In the genomic region with DNA sequence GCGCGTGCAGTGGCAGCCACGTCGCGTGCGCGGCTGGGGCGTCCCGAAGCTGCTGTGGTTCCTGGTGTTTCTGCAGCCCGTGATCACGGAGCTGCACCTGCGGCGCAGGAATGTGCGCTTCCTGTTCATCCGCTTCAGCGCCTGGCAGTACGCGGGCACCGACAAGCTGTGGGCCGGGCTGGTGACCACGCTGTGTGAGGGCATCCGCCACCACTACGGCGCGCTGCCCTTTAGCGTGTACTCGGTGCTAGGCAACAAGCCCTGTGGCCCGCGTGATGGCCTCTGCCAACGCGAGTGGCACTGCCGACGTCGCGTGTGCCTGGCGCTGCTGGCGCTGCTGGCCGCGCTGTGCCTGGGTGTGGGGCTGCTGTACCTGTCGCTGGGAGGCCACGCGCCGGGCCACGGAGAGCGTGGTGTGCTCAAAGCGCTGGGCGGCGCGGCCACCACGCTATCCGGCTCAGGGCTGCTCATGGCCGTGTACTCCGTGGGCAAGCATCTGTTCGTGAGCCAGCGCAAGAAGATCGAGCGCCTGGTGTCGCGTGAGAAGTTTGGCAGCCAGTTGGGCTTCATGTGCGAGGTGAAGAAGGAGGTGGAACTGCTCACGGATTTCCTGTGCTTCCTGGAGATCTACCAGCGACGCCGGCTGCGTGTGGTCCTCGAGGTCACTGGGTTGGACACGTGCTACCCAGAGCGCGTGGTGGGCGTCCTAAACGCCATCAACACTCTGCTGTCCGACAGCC, we compare ENCODE assay signal across 8 mouse cellular contexts. TPM values are rescaled to one million over a fixed set of nuclear protein-coding genes. Genes with fewer than 3 reads are reported as not detected.
DNase-seq lines count a peak whose midpoint lies in the region; ATAC-seq and TF ChIP-seq lines count a peak whose summit lies in the region.

No protein-coding gene starts in this region.

- H3K4me3 ChIP-seq in kidney, adult 2 months (ENCODE audit: insufficient read depth, low read depth, low read length): peak overlapping the region; percentile 5; the same call in 1 of the 2 replicates
- peak overlapping the region; percentile 34; the same call in 1 of the 2 replicates for H3K4me3 ChIP-seq in forebrain, embryonic 11.5 days (ENCODE audit: low read depth, low read length)
- H3K4me3 ChIP-seq in liver, embryonic 11.5 days (ENCODE audit: low read depth, low read length): peak overlapping the region; percentile 46

- 0 out of 2 replicates have a peak, but pooled peaks have one; percentile 1 for ATAC-seq in forebrain, embryonic 11.5 days (replicated peaks; ENCODE audit: low FRiP score)
- ATAC-seq in liver, embryonic 11.5 days (replicated peaks; ENCODE audit: low FRiP score): no peak

- no peaks in the 10 kb centered on the region for H3K9me3 ChIP-seq in forebrain, embryonic 11.5 days (ENCODE audit: control insufficient read depth, low read length)
- H3K9me3 ChIP-seq in liver, embryonic 11.5 days (ENCODE audit: control insufficient read depth, low read length): no peaks in the 10 kb centered on the region

- 5% methylated on average over 72 of the region's 72 CpGs for WGBS in kidney, adult 2 months
- whole genome bisulfite sequencing in forebrain, embryonic 11.5 days: 15% methylated on average over 72 of the region's 72 CpGs
- WGBS in liver, embryonic 11.5 days: 18% methylated on average over 72 of the region's 72 CpGs

- H3K36me3 ChIP-seq in kidney, adult 2 months (ENCODE audit: control insufficient read depth, insufficient read depth, low read length): no peaks in the 10 kb centered on the region
- H3K36me3 ChIP-seq in forebrain, embryonic 11.5 days (ENCODE audit: control insufficient read depth, insufficient read depth, low read length): no peaks in the 10 kb centered on the region
- H3K36me3 ChIP-seq in liver, embryonic 11.5 days (ENCODE audit: control insufficient read depth, insufficient read depth, low read length): no peaks in the 10 kb centered on the region

- peak overlapping the region; percentile 63 for H3K4me2 ChIP-seq in forebrain, embryonic 11.5 days (ENCODE audit: low read depth, low read length, severe bottlenecking)
- peak overlapping the region; percentile 84 for H3K4me2 ChIP-seq in liver, embryonic 11.5 days

- no peak for TF ChIP-seq POLR2A in kidney, adult 2 months (IDR thresholded peaks at IDR 0.05; ENCODE audit: low read depth, low read length)

- no peaks in the 10 kb centered on the region for H3K27me3 ChIP-seq in kidney, adult 2 months (replicated peaks; ENCODE audit: control insufficient read depth, insufficient read depth, low read length)
- H3K27me3 ChIP-seq in forebrain, embryonic 11.5 days (ENCODE audit: control insufficient read depth, insufficient read depth, low read length): peaks cover 71% of the 10 kb centered on the region
- H3K27me3 ChIP-seq in liver, embryonic 11.5 days (replicated peaks; ENCODE audit: control insufficient read depth, insufficient read depth, low read length): peaks cover 74% of the 10 kb centered on the region

- peak; percentile 24 for DNase-seq in kidney, adult 2 months
- no peak for DNase-seq in kidney, adult 18-20 months
- peak; percentile 32 for DNase-seq in R1 (ENCODE audit: low read depth, low spot score)
- DNase-seq in forebrain, embryonic 11.5 days (ENCODE audit: low spot score): no peak
- DNase-seq in liver, embryonic 11.5 days (ENCODE audit: low spot score): no peak
- no peak for DNase-seq in layer of hippocampus, postnatal 14 days (ENCODE audit: low spot score in 2 of 2)
- no peak for DNase-seq in thymus, adult 18-20 months
- DNase-seq in frontal cortex, adult 2 months (ENCODE audit: extremely low spot score in 1 of 2, low spot score in 1 of 2): no peak

- peaks cover 9% of the 10 kb centered on the region; the same call in 1 of the 2 replicates for H3K4me1 ChIP-seq in kidney, adult 2 months (ENCODE audit: control insufficient read depth, insufficient read depth, low read length)
- peaks cover 10% of the 10 kb centered on the region for H3K4me1 ChIP-seq in forebrain, embryonic 11.5 days (replicated peaks; ENCODE audit: control insufficient read depth, insufficient read depth, low read length)
- peaks cover 26% of the 10 kb centered on the region for H3K4me1 ChIP-seq in liver, embryonic 11.5 days (replicated peaks; ENCODE audit: control insufficient read depth, insufficient read depth, low read length)

- no peak for TF ChIP-seq CTCF in kidney, adult 2 months (conservative IDR thresholded peaks at IDR 0.05; ENCODE audit: insufficient read depth, insufficient read length, low read depth, low read length)

- no peak overlapping the region for H3K9ac ChIP-seq in forebrain, embryonic 11.5 days (ENCODE audit: low read length)
- peak overlapping the region; percentile 41; the same call in 1 of the 2 replicates for H3K9ac ChIP-seq in liver, embryonic 11.5 days (ENCODE audit: low read depth, low read length)

- H3K27ac ChIP-seq in kidney, adult 2 months (ENCODE audit: insufficient read depth, low read depth, low read length): no peak overlapping the region
- no peak overlapping the region for H3K27ac ChIP-seq in forebrain, embryonic 11.5 days (ENCODE audit: low read depth, low read length)
- no peak overlapping the region for H3K27ac ChIP-seq in liver, embryonic 11.5 days (ENCODE audit: low read depth, low read length)

RNA-seq across cellular contexts. Expression of gene Nkpd1, which starts 5.5 kb away (rescaled TPM):
- 0.11 and 0.16 TPM in 2 replicates for polyA plus RNA-seq in kidney, adult 2 months (2012; rRNA removed)
- polyA plus RNA-seq in forebrain, embryonic 11.5 days (2014; fragmentation: Nextera tagmentation; extraction: Ambion mirVana): 0.11 TPM in 1 of 2 replicates, not detected in the other
- polyA plus RNA-seq in liver, embryonic 11.5 days (2014; fragmentation: Nextera tagmentation; extraction: Ambion mirVana): not detected in 2 replicates
- total RNA-seq in layer of hippocampus, postnatal 14 days (2021): under 1 TPM; 0.48 to 0.69 TPM
- polyA plus RNA-seq in frontal cortex, adult 2 months (2012; rRNA removed): 1.0 and 1.4 TPM in 2 replicates

RNA-seq across cellular contexts. Expression of gene Trappc6a, which starts 15.0 kb away (rescaled TPM):
- polyA plus RNA-seq in kidney, adult 2 months (2012; rRNA removed): 62.3 and 74.6 TPM in 2 replicates
- polyA plus RNA-seq in forebrain, embryonic 11.5 days (2014; fragmentation: Nextera tagmentation; extraction: Ambion mirVana): 43.7 and 54.1 TPM in 2 replicates
- 97.4 and 108 TPM in 2 replicates for polyA plus RNA-seq in liver, embryonic 11.5 days (2014; fragmentation: Nextera tagmentation; extraction: Ambion mirVana)
- total RNA-seq in layer of hippocampus, postnatal 14 days (2021): 10 to 100 TPM; 23.0 to 24.2 TPM
- 23.7 and 30.1 TPM in 2 replicates for polyA plus RNA-seq in frontal cortex, adult 2 months (2012; rRNA removed)

RNA-seq across cellular contexts. Expression of gene Bloc1s3, which starts 15.0 kb away (rescaled TPM):
- 8.6 and 10.3 TPM in 2 replicates for polyA plus RNA-seq in kidney, adult 2 months (2012; rRNA removed)
- polyA plus RNA-seq in forebrain, embryonic 11.5 days (2014; fragmentation: Nextera tagmentation; extraction: Ambion mirVana): 2.9 and 4.5 TPM in 2 replicates
- polyA plus RNA-seq in liver, embryonic 11.5 days (2014; fragmentation: Nextera tagmentation; extraction: Ambion mirVana): 2.0 and 2.1 TPM in 2 replicates
- total RNA-seq in layer of hippocampus, postnatal 14 days (2021): 1 to 10 TPM; 6.4 to 7.0 TPM
- 7.9 and 8.1 TPM in 2 replicates for polyA plus RNA-seq in frontal cortex, adult 2 months (2012; rRNA removed)

RNA-seq across cellular contexts. Expression of gene Ppp1r37, which starts 39.7 kb away (rescaled TPM):
- polyA plus RNA-seq in kidney, adult 2 months (2012; rRNA removed): 87.0 and 92.0 TPM in 2 replicates
- polyA plus RNA-seq in forebrain, embryonic 11.5 days (2014; fragmentation: Nextera tagmentation; extraction: Ambion mirVana): 5.1 and 7.8 TPM in 2 replicates
- polyA plus RNA-seq in liver, embryonic 11.5 days (2014; fragmentation: Nextera tagmentation; extraction: Ambion mirVana): 2.9 and 3.1 TPM in 2 replicates
- total RNA-seq in layer of hippocampus, postnatal 14 days (2021): 10 to 100 TPM; 88.3 to 91.7 TPM
- 131 and 146 TPM in 2 replicates for polyA plus RNA-seq in frontal cortex, adult 2 months (2012; rRNA removed)

RNA-seq across cellular contexts. Expression of gene Zfp296, which starts 53.9 kb away (rescaled TPM):
- polyA plus RNA-seq in kidney, adult 2 months (2012; rRNA removed): 2.7 and 3.3 TPM in 2 replicates
- polyA plus RNA-seq in forebrain, embryonic 11.5 days (2014; fragmentation: Nextera tagmentation; extraction: Ambion mirVana): 0.40 and 0.47 TPM in 2 replicates
- 2.3 and 2.4 TPM in 2 replicates for polyA plus RNA-seq in liver, embryonic 11.5 days (2014; fragmentation: Nextera tagmentation; extraction: Ambion mirVana)
- total RNA-seq in layer of hippocampus, postnatal 14 days (2021): under 1 TPM in 1 of 2 experiments, not detected in 1; 0.53 TPM
- 2.0 and 2.9 TPM in 2 replicates for polyA plus RNA-seq in frontal cortex, adult 2 months (2012; rRNA removed)

Comparison
In these comparisons a context has a peak if more than half of its experiments do, and no peak if none do; other contexts are left out.
1. DNase-seq: peak in kidney, adult 2 months (single experiment) and R1 (single experiment); none in kidney, adult 18-20 months (single experiment), forebrain, embryonic 11.5 days (single experiment), liver, embryonic 11.5 days (single experiment), layer of hippocampus, postnatal 14 days (0 of 2), thymus, adult 18-20 months (0 of 2) and frontal cortex, adult 2 months (0 of 2).
2. Peak in every context shown above with its lines, with median percentiles within 50 percentile points of each other: H3K4me3 ChIP-seq.